Mouse (Mus musculus) brain, embryonic 14.5 days (tissue): ENCODE measurements at regions not wholly inside any gene's neighbourhood (a gene's known extent, or its start where the extent isn't known, plus 50 kb on each side); places are given as distances from the start of the nearest gene placed in this dataset.

Experiments used
- CTCF ChIP-seq: fragments of 200-500 bp; IDR thresholded peaks from 2 replicates; pipeline ENCODE4 v1.5.1; 2012; ENCODE audit warnings: inconsistent platforms, mild to moderate bottlenecking, moderate library complexity, borderline replicate concordance; ENCODE audit not compliant: insufficient read depth, insufficient read length; ENCODE audit errors: extremely low read depth
- POLR2A ChIP-seq: fragments of 200-500 bp; IDR thresholded peaks from 2 replicates; pipeline ENCODE4 v1.6.1; 2012; ENCODE audit warnings: mild to moderate bottlenecking, inconsistent platforms, borderline replicate concordance; ENCODE audit not compliant: poor library complexity, insufficient read depth, insufficient read length, severe bottlenecking; ENCODE audit errors: extremely low read depth

DNA sequence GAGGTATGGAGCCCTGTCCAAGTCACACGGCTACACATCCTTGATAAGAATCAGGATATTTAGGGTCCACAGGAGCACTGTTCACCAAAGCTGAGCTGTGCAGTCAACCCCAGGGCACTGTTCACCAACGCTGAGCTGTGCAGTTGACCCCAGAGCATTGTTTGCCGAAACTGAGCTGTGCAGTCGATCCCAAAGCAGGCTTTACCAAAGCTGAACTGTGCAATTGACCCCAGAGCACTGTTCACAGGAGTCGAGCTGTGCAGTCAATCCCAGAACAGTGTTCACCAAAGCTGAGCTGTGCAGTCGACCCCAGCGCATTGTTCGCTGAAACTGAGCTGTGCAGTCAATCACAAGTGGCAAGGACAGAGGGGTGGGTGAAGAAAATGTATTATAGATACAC is 236.0 kb downstream of the 3110018I06Rik start:
- TF ChIP-seq CTCF (no peak), POLR2A (no peak)
